Mouse (Mus musculus) embryonic facial prominence, embryonic 11.5 days (tissue): ENCODE measurements around the gene Nfatc4. TPM values are rescaled to one million over a fixed set of nuclear protein-coding genes. Genes with fewer than 3 reads are reported as not detected.

ENCODE experiments used
- ATAC-seq: fragments of 200-750 bp; cut with Nextera tagmentation; replicated peaks from 2 replicates; pipeline ENCODE4 v1.8.0; 2017; ENCODE audit warnings: low read depth; ENCODE audit not compliant: insufficient number of reproducible peaks, low FRiP score, low TSS enrichment
- DNase-seq: peaks from one replicate; pipeline ENCODE4 v3.0.0-alpha.2; 2015; ENCODE audit warnings: low spot score
- H3K27ac ChIP-seq: fragments of 300-500 bp; sonication (generic); replicated peaks from 2 replicates; pipeline ENCODE4 v1.5.1; 2014; ENCODE audit warnings: mild to moderate bottlenecking, low read depth, low read length, control low read depth
- H3K27me3 ChIP-seq: fragments of 300-500 bp; sonication (generic); 2 replicates; pipeline ENCODE4 v1.6.1; 2014; ENCODE audit warnings: mild to moderate bottlenecking, low read length, moderate library complexity, mixed read lengths; ENCODE audit not compliant: control insufficient read depth, insufficient read depth
- H3K36me3 ChIP-seq: fragments of 300-500 bp; sonication (generic); replicated peaks from 2 replicates; pipeline ENCODE4 v1.6.1; 2014; ENCODE audit warnings: low read depth, mild to moderate bottlenecking, low read length, moderate library complexity, mixed read lengths; ENCODE audit not compliant: control insufficient read depth, insufficient read depth
- H3K4me1 ChIP-seq: fragments of 300-500 bp; sonication (generic); 2 replicates; pipeline ENCODE4 v1.6.1; 2014; ENCODE audit warnings: low read length, mixed read lengths; ENCODE audit not compliant: control insufficient read depth, insufficient read depth
- H3K4me2 ChIP-seq: fragments of 300-500 bp; sonication (generic); 2 replicates; pipeline ENCODE4 v1.6.1; 2014; ENCODE audit warnings: low read depth, mild to moderate bottlenecking, control low read depth, low read length, moderate library complexity
- H3K4me3 ChIP-seq: fragments of 300-500 bp; sonication (generic); 2 replicates; pipeline ENCODE4 v1.5.1; 2014; ENCODE audit warnings: low read depth, low read length, control low read depth
- H3K9ac ChIP-seq: fragments of 300-500 bp; sonication (generic); replicated peaks from 2 replicates; pipeline ENCODE4 v1.6.1; 2014; ENCODE audit warnings: mild to moderate bottlenecking, control low read depth, low read length
- H3K9me3 ChIP-seq: fragments of 300-500 bp; sonication (generic); replicated peaks from 2 replicates; pipeline ENCODE4 v1.6.1; 2016; ENCODE audit warnings: mild to moderate bottlenecking, low read length, inconsistent platforms, mixed read lengths; ENCODE audit not compliant: control insufficient read depth
- WGBS: fragments of 180-500 bp; shearing (Covaris S2); extraction: QIAGEN DNeasy Blood & Tissue Kit; methylation state at CpG from one replicate; pipeline ENCODE4 v1.1.7; 2014; 5-methylcytosine and 5-hydroxymethylcytosine counted together
- polyA plus RNA-seq: library from polyadenylated mRNA; unstranded; fragments of >200 nt; fragmentation: Nextera tagmentation; extraction: Ambion mirVana; gene quantifications from 2 replicates; pipeline ENCODE4 v1.2.1, GENCODE M21; 2014

Nfatc4 gene
- polyA plus RNA-seq, 1 experiment from 2014 or later = 53.7 TPM

DNA sequence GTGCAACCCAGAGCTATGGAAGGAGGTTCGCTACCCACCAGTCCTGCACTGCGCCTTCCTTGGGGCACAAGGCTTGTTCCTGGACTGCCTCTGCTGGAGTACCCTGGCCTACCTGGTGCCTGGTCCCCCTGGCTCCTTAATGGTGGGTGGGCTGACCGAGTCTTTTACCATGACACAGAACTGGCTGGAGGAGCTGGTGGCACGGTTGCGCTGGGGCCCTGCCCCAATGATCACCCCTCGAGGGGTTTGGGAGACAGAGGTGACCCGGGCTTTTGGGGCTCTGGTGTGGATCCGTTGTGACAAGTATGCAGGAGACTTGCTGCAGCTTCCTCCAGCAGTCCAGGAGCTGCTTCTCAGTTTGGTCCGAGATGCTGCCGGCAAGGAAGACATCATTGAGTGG is 40.0 kb downstream of the Nfatc4 start:
- Histone ChIP-seq H3K4me1 (peaks cover 3% of the 10 kb centered on the region; the same call in 1 of the 2 replicates), H3K27me3 (no peaks in the 10 kb centered on the region), H3K4me3 (no peak overlapping the region), H3K9ac (no peak overlapping the region), H3K9me3 (no peaks in the 10 kb centered on the region), H3K27ac (no peak overlapping the region), H3K4me2 (no peak overlapping the region), H3K36me3 (peaks cover 9% of the 10 kb centered on the region)
- DNase-seq (no peak), ATAC-seq (no peak)
- 95% methylated on average over 10 of the region's 10 CpGs for WGBS

DNA sequence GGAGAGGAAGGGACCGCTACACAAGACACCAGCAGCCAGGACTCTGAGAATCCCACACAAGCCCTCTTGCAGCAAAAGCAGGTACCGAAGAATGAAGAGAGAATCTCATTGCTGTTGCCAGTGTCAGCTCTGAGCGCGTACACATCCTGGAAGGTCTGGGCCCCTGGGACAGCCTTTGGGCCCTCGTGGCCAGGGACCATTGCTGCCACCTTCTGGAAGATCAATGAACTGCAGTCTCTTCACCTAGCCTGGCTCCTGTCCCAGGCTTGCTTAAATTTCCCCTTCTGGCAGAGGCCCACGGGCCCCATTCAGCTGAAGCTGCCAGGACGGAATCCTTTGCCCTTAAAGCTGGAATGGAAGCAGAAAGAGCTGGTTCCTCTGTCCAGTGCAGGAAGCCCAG is 40.8 kb downstream of the Nfatc4 start:
- Histone ChIP-seq H3K27ac (no peak overlapping the region), H3K4me1 (peaks cover 3% of the 10 kb centered on the region; the same call in 1 of the 2 replicates), H3K9ac (no peak overlapping the region), H3K4me3 (no peak overlapping the region), H3K4me2 (no peak overlapping the region), H3K36me3 (peaks cover 9% of the 10 kb centered on the region), H3K9me3 (no peaks in the 10 kb centered on the region), H3K27me3 (no peaks in the 10 kb centered on the region)
- ATAC-seq (peak; percentile 32; the same call in 1 of the 2 replicates), DNase-seq (peak; percentile 87)
- 29% methylated on average over 7 of the region's 7 CpGs for WGBS

GRCm38 (mm10) chr14:55866962-55867361 is 44.0 kb downstream of the Nfatc4 start:
- no peak overlapping the region for H3K4me3 ChIP-seq
- H3K27ac ChIP-seq = no peak overlapping the region
- H3K9me3 ChIP-seq = no peaks in the 10 kb centered on the region
- WGBS = 41% methylated on average over 4 of the region's 4 CpGs
- peak; percentile 79 for DNase-seq
- ATAC-seq = no peak
- H3K27me3 ChIP-seq = no peaks in the 10 kb centered on the region
- no peaks in the 10 kb centered on the region; the same call in 1 of the 2 replicates for H3K4me1 ChIP-seq
- no peak overlapping the region for H3K9ac ChIP-seq
- H3K36me3 ChIP-seq = peaks cover 18% of the 10 kb centered on the region
- H3K4me2 ChIP-seq = no peak overlapping the region

DNA sequence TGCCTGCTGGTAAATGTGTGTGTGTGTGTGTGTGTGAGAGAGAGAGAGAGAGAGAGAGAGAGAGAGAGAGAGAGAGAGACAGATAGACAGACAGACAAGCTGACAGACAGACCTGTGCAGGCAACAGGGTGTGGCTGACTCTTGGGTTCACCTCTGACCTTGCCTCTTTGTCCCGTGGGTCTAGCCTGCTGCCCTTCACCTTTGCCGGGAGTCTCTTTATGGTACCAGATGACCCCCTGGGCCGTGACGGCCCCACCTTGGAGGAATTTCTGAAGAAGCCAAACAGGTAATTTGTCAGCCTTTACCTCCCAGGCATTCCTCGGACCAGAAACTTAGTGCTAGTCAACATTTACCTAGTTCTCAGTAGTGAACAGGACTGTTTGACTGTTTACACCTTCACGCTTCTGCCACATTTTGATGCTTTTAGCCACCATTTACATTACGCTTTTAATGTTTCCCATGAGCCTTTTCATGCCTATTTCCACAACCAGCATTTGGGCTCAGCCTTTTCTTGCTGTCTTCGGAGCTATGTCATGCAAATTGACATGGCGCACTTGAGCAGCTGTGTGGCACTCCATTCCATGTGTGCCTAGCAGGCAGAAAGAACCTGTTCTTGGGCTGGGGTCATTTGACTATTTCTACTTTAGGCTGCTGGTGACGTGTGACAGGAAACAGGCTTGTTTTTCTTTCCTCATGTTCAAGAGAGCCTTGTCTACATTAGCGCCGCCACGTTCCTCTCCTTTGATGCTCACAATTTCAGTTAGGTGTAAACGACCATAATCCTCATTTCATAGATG is 45.5 kb downstream of the Nfatc4 start:
- no peak for ATAC-seq
- H3K4me2 ChIP-seq = no peak overlapping the region
- no peaks in the 10 kb centered on the region for H3K27me3 ChIP-seq
- WGBS = 85% methylated on average over 14 of the region's 14 CpGs
- H3K9me3 ChIP-seq = no peaks in the 10 kb centered on the region
- DNase-seq = no peak
- no peak overlapping the region for H3K4me3 ChIP-seq
- peaks cover 22% of the 10 kb centered on the region for H3K36me3 ChIP-seq
- no peaks in the 10 kb centered on the region; the same call in 1 of the 2 replicates for H3K4me1 ChIP-seq
- no peak overlapping the region for H3K9ac ChIP-seq
- no peak overlapping the region for H3K27ac ChIP-seq

- no peak overlapping the region for H3K9ac ChIP-seq
- DNase-seq (no peak), ATAC-seq (no peak)
- no peaks in the 10 kb centered on the region for H3K4me1 ChIP-seq
- WGBS = 96% methylated on average over 6 of the region's 6 CpGs
- no peaks in the 10 kb centered on the region for H3K9me3 ChIP-seq
- no peak overlapping the region for H3K4me3 ChIP-seq
- H3K27me3 ChIP-seq = no peaks in the 10 kb centered on the region
- no peak overlapping the region for H3K27ac ChIP-seq
- peaks cover 19% of the 10 kb centered on the region for H3K36me3 ChIP-seq
- no peak overlapping the region for H3K4me2 ChIP-seq
Measured at GRCm38 (mm10) chr14:55869538-55869937, 46.6 kb downstream of the Nfatc4 start.

DNA sequence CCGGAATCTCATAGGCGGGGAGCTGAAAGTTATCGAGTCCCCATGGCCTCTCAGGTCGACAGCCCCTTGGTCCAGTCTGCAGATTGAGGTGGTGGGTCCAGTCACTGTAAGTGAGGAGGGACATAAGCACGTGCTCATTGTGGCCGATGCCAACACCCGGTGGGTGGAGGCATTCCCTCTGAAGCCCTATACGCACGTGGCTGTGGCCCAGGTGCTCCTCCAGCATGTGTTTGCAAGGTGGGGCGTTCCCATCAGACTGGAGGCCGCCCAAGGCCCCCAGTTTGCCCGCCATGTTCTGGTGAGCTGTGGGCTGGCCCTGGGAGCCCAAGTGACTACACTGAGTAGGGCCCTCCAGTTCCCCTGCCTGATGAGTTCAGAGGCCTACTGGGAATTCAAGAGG is 49.1 kb downstream of the Nfatc4 start:
- Histone ChIP-seq H3K4me2 (no peak overlapping the region), H3K4me3 (no peak overlapping the region), H3K36me3 (peaks cover 13% of the 10 kb centered on the region), H3K4me1 (no peaks in the 10 kb centered on the region), H3K27ac (no peak overlapping the region), H3K9ac (no peak overlapping the region), H3K9me3 (no peaks in the 10 kb centered on the region), H3K27me3 (no peaks in the 10 kb centered on the region)
- WGBS = 91% methylated on average over 12 of the region's 12 CpGs
- DNase-seq (no peak), ATAC-seq (no peak)

DNA sequence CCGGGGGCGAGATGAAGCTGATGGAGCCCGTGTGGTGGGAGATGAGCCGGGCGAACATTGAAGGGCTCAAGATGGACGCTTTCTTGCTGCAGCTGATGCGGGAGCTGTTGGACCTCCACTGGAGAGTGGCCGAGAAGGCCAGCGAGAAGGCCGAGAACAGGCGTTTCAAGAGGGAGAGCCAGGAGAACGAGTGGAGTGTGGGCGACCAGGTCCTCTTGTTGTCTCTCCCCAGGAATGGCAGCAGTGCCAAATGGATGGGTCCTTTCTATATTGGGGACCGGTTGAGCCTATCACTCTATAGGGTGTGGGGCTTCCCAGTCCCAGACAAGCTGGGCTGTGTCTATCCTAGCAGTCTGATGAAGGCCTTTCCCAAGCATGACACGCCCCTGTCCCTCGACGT is 49.6 kb downstream of the Nfatc4 start:
- Histone ChIP-seq H3K36me3 (peaks cover 13% of the 10 kb centered on the region), H3K9me3 (no peaks in the 10 kb centered on the region), H3K27me3 (no peaks in the 10 kb centered on the region), H3K9ac (no peak overlapping the region), H3K27ac (no peak overlapping the region), H3K4me1 (no peaks in the 10 kb centered on the region), H3K4me3 (no peak overlapping the region), H3K4me2 (no peak overlapping the region)
- 90% methylated on average over 17 of the region's 17 CpGs for WGBS
- ATAC-seq (no peak), DNase-seq (no peak)

DNA sequence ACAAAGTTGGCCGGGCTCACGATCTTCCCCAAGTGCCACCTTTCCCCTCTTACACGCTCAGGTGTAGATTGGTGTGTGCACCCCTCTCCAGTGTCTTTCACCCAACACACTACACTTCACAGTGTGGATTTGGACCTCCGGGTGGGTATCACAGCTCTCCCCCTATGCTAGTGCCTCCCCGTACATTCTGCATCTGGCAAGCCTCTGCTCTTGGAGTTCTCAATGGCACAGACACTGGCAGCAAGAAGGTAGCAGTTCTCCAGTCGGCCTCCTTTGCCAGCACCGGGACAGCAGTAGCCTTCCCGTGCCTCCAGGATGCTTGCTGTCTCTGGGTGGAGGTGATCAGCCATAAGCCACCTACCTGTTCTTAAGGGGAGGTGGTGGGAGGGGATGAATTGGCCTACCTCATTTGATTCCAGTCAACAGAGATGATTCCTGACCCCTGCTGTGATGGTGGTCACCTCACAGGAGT is 50.3 kb downstream of the Nfatc4 start:
- H3K27ac ChIP-seq = no peak overlapping the region
- H3K4me2 ChIP-seq = no peak overlapping the region
- H3K9me3 ChIP-seq = no peaks in the 10 kb centered on the region
- ATAC-seq (0 out of 2 replicates have a peak, but pooled peaks have one; percentile 43), DNase-seq (no peak)
- peaks cover 3% of the 10 kb centered on the region; the same call in 1 of the 2 replicates for H3K4me1 ChIP-seq
- no peaks in the 10 kb centered on the region for H3K27me3 ChIP-seq
- H3K4me3 ChIP-seq = no peak overlapping the region
- peaks cover 13% of the 10 kb centered on the region for H3K36me3 ChIP-seq
- 82% methylated on average over 8 of the region's 8 CpGs for WGBS
- H3K9ac ChIP-seq = peak overlapping the region; percentile 29; the same call in 1 of the 2 replicates
